Mouse (Mus musculus) stomach, postnatal 0 days (tissue): ENCODE measurements around the gene Ssbp2.

ENCODE experiments used
- CTCF ChIP-seq: IDR thresholded peaks from 2 replicates; pipeline ENCODE4 v1.5.1; 2016; ENCODE audit warnings: antibody characterized with exemption, low read depth, mild to moderate bottlenecking, moderate library complexity
- EP300 ChIP-seq: optimal IDR thresholded peaks from 2 replicates; pipeline ENCODE3; 2016; ENCODE audit warnings: antibody characterized with exemption

GRCm38 (mm10) chr13:91459489-91459888 lies 594 bp upstream of the Ssbp2 start:
- TF ChIP-seq CTCF = no peak
- no peak for TF ChIP-seq EP300
